Mouse (Mus musculus) small intestine, adult 2 months (tissue): ENCODE data around the gene Dync1i1. TPM values are rescaled to one million over a fixed set of nuclear protein-coding genes. Genes with fewer than 3 reads are reported as not detected.

Experiments
- H3K27ac ChIP-seq: fragments of 200-500 bp; 2 replicates; pipeline ENCODE4 v1.5.1; 2012; ENCODE audit warnings: low read depth, low read length, control low read depth, inconsistent platforms; ENCODE audit not compliant: insufficient read depth
- H3K27me3 ChIP-seq: fragments of 200-500 bp; 2 replicates; pipeline ENCODE4 v1.6.1; 2012; ENCODE audit warnings: mild to moderate bottlenecking, moderate library complexity, low read length, inconsistent platforms; ENCODE audit not compliant: control insufficient read depth, insufficient read depth
- H3K36me3 ChIP-seq: fragments of 200-500 bp; 2 replicates; pipeline ENCODE4 v1.6.1; 2012; ENCODE audit warnings: mild to moderate bottlenecking, low read length, control low read depth, inconsistent platforms; ENCODE audit not compliant: control insufficient read depth, insufficient read depth
- H3K4me1 ChIP-seq: fragments of 200-500 bp; 2 replicates; pipeline ENCODE4 v1.6.1; 2012; ENCODE audit warnings: low read length, inconsistent platforms, mixed read lengths; ENCODE audit not compliant: control insufficient read depth, insufficient read depth, insufficient read length
- H3K4me3 ChIP-seq: fragments of 200-500 bp; 2 replicates; pipeline ENCODE4 v1.5.1; 2012; ENCODE audit warnings: low read depth, mild to moderate bottlenecking, control low read depth, inconsistent platforms, low read length, moderate library complexity
- CTCF ChIP-seq: fragments of 200-500 bp; IDR thresholded peaks from 2 replicates; pipeline ENCODE4 v1.5.1; 2012; ENCODE audit warnings: low read depth, mild to moderate bottlenecking, control low read depth, inconsistent platforms, low read length, moderate library complexity, mixed read lengths; ENCODE audit not compliant: insufficient replicate concordance, insufficient read length; ENCODE audit errors: extremely low read depth
- POLR2A ChIP-seq: fragments of 200-500 bp; IDR thresholded peaks from 2 replicates; pipeline ENCODE4 v1.6.1; 2012; ENCODE audit warnings: low read depth, mild to moderate bottlenecking, control low read depth, inconsistent platforms, low read length, moderate library complexity
- WGBS: fragments of 180-500 bp; shearing (Covaris S2); methylation state at CpG from one replicate; pipeline ENCODE4 v1.1.7; 2018; 5-methylcytosine and 5-hydroxymethylcytosine counted together
- polyA plus RNA-seq: library from polyadenylated mRNA; depleted of rRNA; stranded (reverse); fragments of >200 nt; gene quantifications from 2 replicates; pipeline ENCODE4 v1.2.3, GENCODE M21; 2012

Gene Dync1i1
- polyA plus RNA-seq, 1 experiment: 0.25 TPM

- H3K4me3 ChIP-seq: no peak overlapping the region
- no peaks in the 10 kb centered on the region for H3K36me3 ChIP-seq
- WGBS: 77% methylated on average over 12 of the region's 12 CpGs
- no peak overlapping the region for H3K27ac ChIP-seq
- TF ChIP-seq CTCF (no peak), POLR2A (no peak)
- no peaks in the 10 kb centered on the region for H3K4me1 ChIP-seq
- H3K27me3 ChIP-seq: no peaks in the 10 kb centered on the region; the same call in 1 of the 2 replicates
Observed at GRCm38 (mm10) chr6:5854048-5854836, 128.8 kb downstream of the Dync1i1 start.

- WGBS: 67% methylated on average over 6 of the region's 6 CpGs
- no peaks in the 10 kb centered on the region for H3K4me1 ChIP-seq
- no peaks in the 10 kb centered on the region; the same call in 1 of the 2 replicates for H3K27me3 ChIP-seq
- H3K36me3 ChIP-seq: no peaks in the 10 kb centered on the region
- TF ChIP-seq POLR2A (no peak), CTCF (no peak)
- H3K4me3 ChIP-seq: no peak overlapping the region
- H3K27ac ChIP-seq: no peak overlapping the region
Observed at GRCm38 (mm10) chr6:5855526-5855925, 130.1 kb downstream of the Dync1i1 start.

GRCm38 (mm10) chr6:5858371-5858770 is 132.9 kb downstream of the Dync1i1 start:
- TF ChIP-seq CTCF (peak; percentile 80; the same call in 1 of the 2 replicates), POLR2A (no peak)
- WGBS: 9% methylated on average over 12 of the region's 12 CpGs
- H3K4me3 ChIP-seq: no peak overlapping the region
- H3K36me3 ChIP-seq: no peaks in the 10 kb centered on the region
- H3K4me1 ChIP-seq: no peaks in the 10 kb centered on the region
- no peak overlapping the region for H3K27ac ChIP-seq
- H3K27me3 ChIP-seq: no peaks in the 10 kb centered on the region; the same call in 1 of the 2 replicates

- 55% methylated on average over 20 of the region's 20 CpGs for WGBS
- TF ChIP-seq CTCF (no peak), POLR2A (no peak)
Observed at GRCm38 (mm10) chr6:5858901-5859598, 133.6 kb downstream of the Dync1i1 start.

GRCm38 (mm10) chr6:5859630-5860029 is 134.2 kb downstream of the Dync1i1 start:
- Histone ChIP-seq H3K36me3 (no peaks in the 10 kb centered on the region), H3K4me1 (no peaks in the 10 kb centered on the region), H3K4me3 (no peak overlapping the region), H3K27ac (no peak overlapping the region), H3K27me3 (no peaks in the 10 kb centered on the region; the same call in 1 of the 2 replicates)
- TF ChIP-seq POLR2A (no peak), CTCF (no peak)
- WGBS: 39% methylated on average over 8 of the region's 8 CpGs

More at GRCm38 (mm10) chr6:5858901-5859598, 133.6 kb downstream of the Dync1i1 start:
- Histone ChIP-seq H3K27me3 (no peaks in the 10 kb centered on the region; the same call in 1 of the 2 replicates), H3K4me1 (no peaks in the 10 kb centered on the region), H3K36me3 (no peaks in the 10 kb centered on the region), H3K4me3 (no peak overlapping the region), H3K27ac (no peak overlapping the region)

- Histone ChIP-seq H3K4me1 (no peaks in the 10 kb centered on the region), H3K27me3 (no peaks in the 10 kb centered on the region), H3K27ac (no peak overlapping the region), H3K4me3 (no peak overlapping the region), H3K36me3 (no peaks in the 10 kb centered on the region)
- TF ChIP-seq POLR2A: no peak
- WGBS: 65% methylated on average over 5 of the region's 5 CpGs
Observed at GRCm38 (mm10) chr6:5866091-5866490, 140.7 kb downstream of the Dync1i1 start.

GRCm38 (mm10) chr6:5867221-5867620 is 141.8 kb downstream of the Dync1i1 start:
- WGBS: 87% methylated on average over 4 of the region's 4 CpGs
- no peak overlapping the region for H3K27ac ChIP-seq
- H3K4me3 ChIP-seq: no peak overlapping the region
- no peak for TF ChIP-seq CTCF
- no peak for TF ChIP-seq POLR2A
- no peaks in the 10 kb centered on the region for H3K4me1 ChIP-seq
- no peaks in the 10 kb centered on the region for H3K36me3 ChIP-seq
- H3K27me3 ChIP-seq: no peaks in the 10 kb centered on the region

GRCm38 (mm10) chr6:5871060-5871459 is 145.6 kb downstream of the Dync1i1 start:
- no peaks in the 10 kb centered on the region for H3K4me1 ChIP-seq
- no peak overlapping the region for H3K27ac ChIP-seq
- TF ChIP-seq CTCF (no peak), POLR2A (no peak)
- 81% methylated on average over 5 of the region's 5 CpGs for WGBS
- no peaks in the 10 kb centered on the region; the same call in 1 of the 2 replicates for H3K27me3 ChIP-seq
- H3K4me3 ChIP-seq: no peak overlapping the region
- H3K36me3 ChIP-seq: no peaks in the 10 kb centered on the region
